Mouse (Mus musculus) mesoderm, embryonic 11.5 days (tissue): Measurements from ENCODE around the gene Cnbd2.

Experiments
- DNase-seq: peaks from one replicate; pipeline ENCODE4 v3.0.0-alpha.2; 2012; ENCODE audit warnings: low read depth, low spot score

Gene Cnbd2

DNA sequence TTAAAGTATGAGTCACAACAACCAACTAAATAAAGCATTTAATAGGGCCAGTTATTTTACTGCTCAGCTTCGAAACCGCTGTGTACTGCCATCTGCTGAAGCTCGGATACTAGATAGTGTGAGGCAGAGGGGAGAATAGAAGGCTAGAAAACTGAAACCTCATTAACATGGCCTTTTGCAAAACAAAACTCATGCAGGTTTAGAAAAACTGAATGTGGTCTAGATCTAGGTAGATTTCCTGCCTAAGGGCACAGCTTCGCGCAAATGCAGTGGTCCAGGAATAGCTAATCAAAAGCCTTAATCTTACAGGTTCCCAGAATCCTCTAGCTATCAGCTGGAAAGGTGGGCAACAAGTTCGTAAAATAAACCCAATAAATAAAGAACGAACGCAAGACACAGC is 658 bp upstream of the Cnbd2 start:
- no peak for DNase-seq

DNA sequence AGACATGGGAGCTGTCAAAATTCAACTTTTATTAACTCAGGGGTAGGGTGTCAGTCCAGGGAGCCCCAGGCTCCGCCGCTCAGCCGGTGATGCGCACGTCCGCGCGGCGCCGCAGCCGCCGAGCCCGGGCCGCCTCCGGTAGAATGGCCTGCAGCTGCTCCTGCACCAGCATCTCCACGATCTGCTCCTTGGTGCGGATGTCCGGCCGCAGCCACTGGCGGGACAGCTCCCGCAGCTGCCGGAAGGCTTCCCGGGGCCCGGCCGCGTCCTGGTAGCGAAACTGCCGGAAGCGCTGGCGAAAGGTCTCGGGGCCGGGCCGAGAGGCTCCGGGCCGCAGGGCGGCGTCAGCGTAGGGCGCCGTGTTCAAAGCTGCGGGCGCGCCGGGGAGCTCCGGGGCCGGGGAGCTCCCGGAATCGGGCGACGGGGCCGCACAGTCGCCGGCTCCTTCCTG is 233 bp upstream of the Cnbd2 start:
- peak; percentile 44 for DNase-seq

GRCm38 (mm10) chr2:156313153-156313552 is 1.1 kb downstream of the Cnbd2 start:
- DNase-seq: no peak

- DNase-seq: no peak
Measured at GRCm38 (mm10) chr2:156314811-156315210, 2.7 kb downstream of the Cnbd2 start.

- DNase-seq: no peak
Measured at GRCm38 (mm10) chr2:156318491-156318890, 6.4 kb downstream of the Cnbd2 start.

DNA sequence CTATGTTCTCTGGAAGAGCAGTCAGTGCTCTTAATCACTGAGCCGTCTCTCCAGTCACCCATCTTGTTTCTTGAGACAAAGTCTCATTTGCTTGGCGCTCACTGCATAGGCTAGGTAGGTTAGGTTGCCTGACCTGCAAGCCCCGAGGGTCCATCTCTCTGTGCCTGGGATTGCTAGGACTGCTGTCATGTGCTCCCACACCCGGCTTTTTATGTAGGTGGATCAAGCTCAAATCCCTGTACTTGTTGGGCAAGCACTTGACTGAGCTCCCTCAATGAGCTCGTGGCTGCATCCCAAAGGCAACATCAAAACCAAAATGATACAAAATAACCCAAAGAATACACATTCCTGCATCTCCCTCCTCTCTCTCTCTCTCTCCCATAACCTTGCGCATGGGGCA is 9.4 kb downstream of the Cnbd2 start:
- DNase-seq: no peak

- DNase-seq: no peak
Measured at GRCm38 (mm10) chr2:156324116-156324588, 12.1 kb downstream of the Cnbd2 start.

GRCm38 (mm10) chr2:156324681-156325080 is 12.6 kb downstream of the Cnbd2 start:
- DNase-seq: no peak

GRCm38 (mm10) chr2:156330681-156331080 is 18.6 kb downstream of the Cnbd2 start:
- DNase-seq: no peak

DNA sequence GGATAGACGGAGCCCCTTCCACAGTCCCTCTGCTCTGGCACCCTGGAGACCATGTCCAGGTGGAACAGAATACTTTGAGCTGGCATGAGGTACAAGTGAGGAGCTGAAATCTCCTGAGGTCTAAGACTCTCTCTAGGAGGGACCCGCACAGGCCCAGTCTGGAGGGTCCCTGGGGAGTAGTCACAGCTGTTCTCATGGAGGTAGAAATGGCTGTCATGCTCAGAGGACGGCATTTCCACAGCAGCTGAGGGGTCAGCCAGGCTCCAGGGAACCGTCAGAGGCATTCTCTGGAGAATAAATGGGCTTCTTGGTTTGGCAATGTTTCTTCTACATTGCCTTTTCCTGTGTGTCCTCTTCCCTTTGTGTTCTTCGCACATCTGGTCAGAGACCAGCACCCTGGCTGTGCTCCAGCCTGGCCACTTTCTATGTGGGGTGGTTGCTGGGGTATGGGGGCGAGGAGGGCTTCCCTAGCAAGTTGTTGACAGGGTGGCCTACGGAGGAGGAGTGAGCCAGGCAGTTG is 19.4 kb downstream of the Cnbd2 start:
- DNase-seq: no peak

GRCm38 (mm10) chr2:156340078-156340477 is 28.0 kb downstream of the Cnbd2 start:
- no peak for DNase-seq

- peak; percentile 84 for DNase-seq
Measured at GRCm38 (mm10) chr2:156344775-156345532, 32.9 kb downstream of the Cnbd2 start.

DNA sequence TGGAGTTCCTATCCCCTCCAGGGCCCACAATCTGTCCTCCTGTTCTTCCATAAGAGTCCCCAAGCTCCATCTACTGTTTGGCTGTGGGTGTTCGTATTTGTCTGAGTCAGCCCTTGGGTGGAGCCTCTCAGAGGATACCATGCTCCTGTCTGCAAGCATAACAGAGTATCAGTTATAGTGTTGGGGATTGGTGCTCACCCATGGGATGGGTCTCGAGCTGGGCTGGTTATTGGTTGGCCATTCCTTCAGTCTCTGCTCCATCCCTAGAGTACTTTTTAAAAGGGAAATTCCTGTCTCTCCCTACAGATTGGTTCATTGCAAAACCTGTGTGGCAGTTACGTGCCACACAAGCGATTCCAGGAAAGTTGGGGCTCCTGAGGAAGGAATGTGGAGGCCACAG is 36.7 kb downstream of the Cnbd2 start:
- no peak for DNase-seq

DNA sequence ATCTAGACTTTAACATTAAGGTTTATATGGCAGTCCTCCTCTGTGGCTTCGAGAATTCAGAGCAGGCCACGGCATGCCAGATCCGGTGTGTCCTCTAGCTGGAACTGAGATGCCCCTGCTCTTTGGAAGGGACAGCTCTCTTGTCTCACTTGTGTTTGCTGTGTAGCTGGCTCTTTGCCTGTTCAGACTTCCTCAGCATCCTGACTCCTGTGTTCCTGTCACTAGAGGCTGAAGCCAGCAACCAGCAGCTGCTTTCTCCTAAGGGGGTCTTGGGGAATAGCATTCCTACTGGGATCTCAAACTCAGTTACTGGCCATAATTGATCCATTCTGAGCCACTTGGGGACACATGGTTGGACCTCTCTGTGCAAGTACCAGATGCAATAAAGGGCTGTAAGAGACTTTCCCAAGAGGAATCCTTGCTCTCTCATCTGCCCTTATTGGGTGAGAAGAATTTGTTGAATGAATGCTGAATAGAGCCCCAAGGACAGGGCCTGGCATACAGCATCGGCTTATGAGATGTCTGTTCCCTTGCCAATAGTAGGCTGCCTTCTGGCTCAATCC is 37.3 kb downstream of the Cnbd2 start:
- no peak for DNase-seq

GRCm38 (mm10) chr2:156351243-156351642 is 39.1 kb downstream of the Cnbd2 start:
- DNase-seq: no peak

DNA sequence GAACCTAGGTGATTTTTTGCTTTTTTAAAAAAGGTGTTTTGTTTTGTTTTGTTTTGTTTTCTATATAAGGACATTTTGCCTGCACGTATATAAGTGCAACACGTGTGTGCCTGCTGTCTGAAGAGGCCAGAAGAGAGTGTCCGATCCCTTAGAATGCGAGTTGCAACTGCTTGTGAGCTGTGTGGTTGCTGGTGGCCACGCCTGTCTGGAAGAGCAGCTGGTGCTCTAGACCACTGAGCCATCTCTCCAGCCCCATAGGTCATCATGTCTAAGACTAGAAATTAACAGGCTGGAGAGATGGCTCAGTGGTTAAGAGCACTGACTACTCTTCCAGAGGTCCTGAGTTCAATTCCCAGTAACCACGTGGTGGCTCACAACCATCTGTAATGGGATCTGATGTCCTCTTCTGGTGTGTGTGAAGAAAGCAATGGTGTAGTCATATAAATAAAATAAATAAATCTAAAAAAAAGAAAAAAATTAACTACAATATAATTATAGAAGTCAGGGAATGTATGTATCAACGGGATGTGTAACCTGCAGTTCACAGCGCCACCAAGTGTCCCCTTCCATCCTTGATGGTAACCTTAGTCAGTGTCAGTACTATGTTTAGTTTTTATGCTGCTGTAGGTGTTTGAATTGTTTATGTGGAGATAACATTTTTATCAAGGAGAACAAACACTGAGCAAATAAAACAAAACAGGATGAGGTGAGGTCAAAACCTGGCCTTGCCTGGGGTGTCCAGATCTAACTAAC is 40.5 kb downstream of the Cnbd2 start:
- DNase-seq: no peak

DNA sequence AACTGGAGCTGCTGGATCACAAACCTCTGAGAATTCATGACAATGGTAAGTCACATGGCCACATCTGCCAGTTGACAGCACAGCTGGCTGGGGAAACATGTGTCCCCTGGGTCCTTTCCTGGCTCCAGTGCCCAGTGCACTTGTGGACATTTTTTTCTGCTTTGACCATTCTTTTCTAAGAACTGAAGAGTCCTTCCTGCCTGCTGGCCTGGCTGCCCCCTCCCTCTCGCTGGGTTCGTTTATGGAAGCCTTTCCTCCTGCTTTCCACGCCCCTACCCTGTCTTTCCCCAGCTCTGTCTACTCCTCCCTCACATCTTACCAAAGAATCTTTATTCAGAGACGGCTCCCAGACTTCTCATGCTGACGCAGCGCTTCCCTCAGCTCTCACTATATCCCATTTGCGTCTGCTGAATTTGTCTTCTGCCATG is 41.2 kb downstream of the Cnbd2 start:
- DNase-seq: peak; percentile 23

DNA sequence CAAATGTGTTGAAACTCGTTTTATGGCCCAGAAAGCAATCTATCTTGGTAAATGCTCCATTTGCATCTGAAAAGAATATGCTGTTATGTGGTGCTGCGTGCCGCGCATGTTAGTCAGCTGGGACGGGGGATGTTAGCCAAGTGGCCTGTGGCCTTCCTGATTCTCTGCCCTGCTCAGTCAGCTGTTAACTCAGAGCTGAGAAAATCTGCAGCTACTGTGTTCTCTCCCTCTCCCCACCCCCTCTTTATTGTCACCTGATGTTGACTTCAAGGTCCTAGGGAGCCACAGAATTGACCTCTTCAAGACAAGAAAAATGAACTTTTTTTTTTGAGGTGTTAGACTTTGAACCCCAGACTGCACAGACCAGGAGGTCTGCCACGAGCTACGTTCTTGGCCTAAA is 43.9 kb downstream of the Cnbd2 start:
- no peak for DNase-seq

DNA sequence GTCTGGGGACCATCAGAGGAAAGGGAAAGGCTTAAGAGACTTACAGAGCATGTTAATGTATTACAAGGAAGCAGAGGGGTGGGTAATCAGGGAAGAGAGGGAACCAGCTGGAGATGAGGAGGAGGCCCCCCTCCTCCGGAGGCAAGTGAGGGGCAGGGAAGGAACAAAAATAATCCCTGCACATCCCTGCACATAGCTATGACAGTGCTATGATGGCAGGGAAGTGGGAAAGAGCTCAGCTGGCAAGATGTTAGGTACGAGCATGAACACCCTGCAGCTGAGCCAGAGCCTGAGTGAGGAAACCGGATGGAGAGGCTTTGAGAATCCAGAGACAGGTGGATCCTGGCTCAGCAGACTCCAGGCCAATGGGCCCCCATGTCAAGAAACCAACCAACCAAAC is 56.4 kb downstream of the Cnbd2 start:
- DNase-seq: no peak

DNA sequence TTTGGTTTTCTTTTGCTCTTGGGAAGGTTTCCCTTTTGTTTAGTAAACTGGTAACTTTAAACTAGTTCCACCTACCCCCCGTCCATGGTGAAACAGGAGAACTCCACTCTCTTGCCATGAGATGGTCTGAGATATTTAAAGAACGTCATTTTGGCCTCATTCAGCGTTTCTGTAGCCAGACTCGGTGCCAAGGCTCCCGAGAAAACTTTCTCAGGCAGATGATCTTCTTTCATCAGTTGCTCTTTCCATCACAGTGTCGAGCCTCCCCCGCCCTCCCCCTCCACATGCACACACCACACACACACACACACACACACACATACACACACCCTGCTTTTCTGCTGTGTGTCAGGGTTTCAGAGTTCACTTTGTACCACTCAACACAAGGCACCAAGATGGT is 58.8 kb downstream of the Cnbd2 start:
- DNase-seq: no peak

- no peak for DNase-seq
Measured at GRCm38 (mm10) chr2:156376956-156377355, 64.9 kb downstream of the Cnbd2 start.

GRCm38 (mm10) chr2:156379929-156380328 is 67.8 kb downstream of the Cnbd2 start:
- no peak for DNase-seq
